Mouse (Mus musculus): ENCODE measurements around the gene Gtf2f1. TPM values are rescaled to one million over a fixed set of nuclear protein-coding genes. Genes with fewer than 3 reads are reported as not detected.

Gtf2f1 gene
- total and polyA plus RNA-seq, 2 experiments from 2014 or later = 28.8 to 63.5 TPM

- 92% methylated on average over 13 of the region's 13 CpGs for WGBS
- H3K36me3 ChIP-seq (ENCODE audit: insufficient read depth, low read length) = peaks cover 56% of the 10 kb centered on the region
- H3K4me2 ChIP-seq (ENCODE audit: low read depth, low read length) = no peak overlapping the region
- H3K27me3 ChIP-seq (ENCODE audit: insufficient read depth, low read length) = no peaks in the 10 kb centered on the region
- H3K9ac ChIP-seq (replicated peaks; ENCODE audit: low read length) = no peak overlapping the region
- no peak overlapping the region for H3K27ac ChIP-seq
- DNase-seq (ENCODE audit: low spot score) (peak; percentile 52), ATAC-seq (no peak)
- H3K9me3 ChIP-seq (ENCODE audit: low read length) = no peaks in the 10 kb centered on the region
- no peak overlapping the region for H3K4me3 ChIP-seq (ENCODE audit: low read length)
- peaks cover 9% of the 10 kb centered on the region; the same call in 1 of the 2 replicates for H3K4me1 ChIP-seq (ENCODE audit: insufficient read depth, low read length)
- peak; percentile 60 for TF ChIP-seq CTCF (IDR thresholded peaks at IDR 0.05; ENCODE audit: low read depth)
Measured at GRCm38 (mm10) chr17:57007137-57007905, 3.8 kb downstream of the Gtf2f1 start.

GRCm38 (mm10) chr17:57003994-57004393 lies 7.1 kb downstream of the Gtf2f1 start:
- Histone ChIP-seq H3K4me2 (ENCODE audit: low read depth, low read length) (no peak overlapping the region), H3K27me3 (ENCODE audit: insufficient read depth, low read length) (no peaks in the 10 kb centered on the region), H3K9me3 (ENCODE audit: low read length) (no peaks in the 10 kb centered on the region), H3K4me1 (ENCODE audit: insufficient read depth, low read length) (no peaks in the 10 kb centered on the region), H3K9ac (replicated peaks; ENCODE audit: low read length) (no peak overlapping the region), H3K36me3 (ENCODE audit: insufficient read depth, low read length) (peaks cover 67% of the 10 kb centered on the region), H3K27ac (no peak overlapping the region), H3K4me3 (ENCODE audit: low read length) (no peak overlapping the region)
- TF ChIP-seq CTCF (IDR thresholded peaks at IDR 0.05; ENCODE audit: low read depth) = no peak
- 94% methylated on average over 7 of the region's 7 CpGs for WGBS
- ATAC-seq = no peak
- DNase-seq (ENCODE audit: low spot score) = no peak

GRCm38 (mm10) chr17:57001228-57001627 lies 9.9 kb downstream of the Gtf2f1 start:
- ATAC-seq (no peak), DNase-seq (ENCODE audit: low spot score) (no peak)
- WGBS = 74% methylated on average over 8 of the region's 8 CpGs
- H3K9me3 ChIP-seq (ENCODE audit: low read length) = no peaks in the 10 kb centered on the region
- 0 out of 2 replicates have a peak, but pooled peaks cover 3% of the 10 kb centered on the region for H3K4me1 ChIP-seq (ENCODE audit: insufficient read depth, low read length)
- H3K27me3 ChIP-seq (ENCODE audit: insufficient read depth, low read length) = no peaks in the 10 kb centered on the region
- no peak overlapping the region for H3K9ac ChIP-seq (replicated peaks; ENCODE audit: low read length)
- no peak overlapping the region for H3K4me3 ChIP-seq (ENCODE audit: low read length)
- no peak overlapping the region for H3K27ac ChIP-seq
- no peak overlapping the region for H3K4me2 ChIP-seq (ENCODE audit: low read depth, low read length)
- TF ChIP-seq CTCF (IDR thresholded peaks at IDR 0.05; ENCODE audit: low read depth) = no peak
- H3K36me3 ChIP-seq (ENCODE audit: insufficient read depth, low read length) = peaks cover 48% of the 10 kb centered on the region

GRCm38 (mm10) chr17:56999968-57000609 lies 11.0 kb downstream of the Gtf2f1 start, which contains the start of gene Pspn:
Gene Pspn, minus strand, starts transcription at chr17:57000018.
- H3K9ac ChIP-seq (replicated peaks; ENCODE audit: low read length) = no peak within 1 kb of the TSS
- H3K36me3 ChIP-seq (ENCODE audit: insufficient read depth, low read length) = peaks cover 48% of the 10 kb centered on the region; the same call in 1 of the 2 replicates
- H3K27me3 ChIP-seq (ENCODE audit: insufficient read depth, low read length) = no peaks in the 10 kb centered on the region
- no peaks in the 10 kb centered on the region for H3K9me3 ChIP-seq (ENCODE audit: low read length)
- H3K4me3 ChIP-seq (ENCODE audit: low read length) = no peak within 1 kb of the TSS
- 0 out of 2 replicates have a peak, but pooled peaks cover 3% of the 10 kb centered on the region for H3K4me1 ChIP-seq (ENCODE audit: insufficient read depth, low read length)
- no peak for TF ChIP-seq CTCF (IDR thresholded peaks at IDR 0.05; ENCODE audit: low read depth)
- ATAC-seq (no peak), DNase-seq (ENCODE audit: low spot score) (no peak)
- no peak within 1 kb of the TSS for H3K27ac ChIP-seq
- WGBS = 87% methylated on average over 9 of the region's 9 CpGs
- H3K4me2 ChIP-seq (ENCODE audit: low read depth, low read length) = no peak within 1 kb of the TSS

- DNase-seq (ENCODE audit: low spot score) (no peak), ATAC-seq (no peak)
- WGBS = 93% methylated on average over 9 of the region's 9 CpGs
- H3K4me3 ChIP-seq (ENCODE audit: low read length) = no peak overlapping the region
- H3K36me3 ChIP-seq (ENCODE audit: insufficient read depth, low read length) = peaks cover 45% of the 10 kb centered on the region; the same call in 1 of the 2 replicates
- H3K4me1 ChIP-seq (ENCODE audit: insufficient read depth, low read length) = 0 out of 2 replicates have a peak, but pooled peaks cover 3% of the 10 kb centered on the region
- H3K4me2 ChIP-seq (ENCODE audit: low read depth, low read length) = no peak overlapping the region
- TF ChIP-seq CTCF (IDR thresholded peaks at IDR 0.05; ENCODE audit: low read depth) = no peak
- H3K27me3 ChIP-seq (ENCODE audit: insufficient read depth, low read length) = no peaks in the 10 kb centered on the region
- no peaks in the 10 kb centered on the region for H3K9me3 ChIP-seq (ENCODE audit: low read length)
- no peak overlapping the region for H3K9ac ChIP-seq (replicated peaks; ENCODE audit: low read length)
- no peak overlapping the region for H3K27ac ChIP-seq
Measured at GRCm38 (mm10) chr17:56999414-56999813, 11.7 kb downstream of the Gtf2f1 start.

- H3K4me3 ChIP-seq (ENCODE audit: low read length) = peak within 1 kb of the TSS; percentile 85
- ATAC-seq = peak; percentile 98
- peak within 1 kb of the TSS; percentile 71 for H3K9ac ChIP-seq (replicated peaks; ENCODE audit: low read length)
- H3K27ac ChIP-seq = peak within 1 kb of the TSS; percentile 86
- under 1% methylated on average over 37 of the region's 38 CpGs for WGBS
- peak; percentile 96 for DNase-seq (ENCODE audit: low spot score)
- H3K4me1 ChIP-seq (ENCODE audit: insufficient read depth, low read length) = 0 out of 2 replicates have a peak, but pooled peaks cover 3% of the 10 kb centered on the region
- H3K9me3 ChIP-seq (ENCODE audit: low read length) = no peaks in the 10 kb centered on the region
- H3K4me2 ChIP-seq (ENCODE audit: low read depth, low read length) = peak within 1 kb of the TSS; percentile 73
- TF ChIP-seq CTCF (IDR thresholded peaks at IDR 0.05; ENCODE audit: low read depth) = peak; percentile 84
- peaks cover 45% of the 10 kb centered on the region for H3K36me3 ChIP-seq (ENCODE audit: insufficient read depth, low read length)
- no peaks in the 10 kb centered on the region for H3K27me3 ChIP-seq (ENCODE audit: insufficient read depth, low read length)
Measured at GRCm38 (mm10) chr17:56997029-56997667, 13.9 kb downstream of the Gtf2f1 start, which contains the start of gene Alkbh7. Gene Alkbh7, plus strand, starts transcription at chr17:56997339.
